Mouse (Mus musculus) spleen, embryonic (tissue): Measurements from ENCODE around the gene Tas1r2.

Experiments used
- CTCF ChIA-PET: fragments of 350-600 bp; sonication (Branson Sonifier 250); formaldehyde crosslinking; loops from one replicate; lab custom pipeline; 2022; lab: Charles Lee

Gene Tas1r2

DNA sequence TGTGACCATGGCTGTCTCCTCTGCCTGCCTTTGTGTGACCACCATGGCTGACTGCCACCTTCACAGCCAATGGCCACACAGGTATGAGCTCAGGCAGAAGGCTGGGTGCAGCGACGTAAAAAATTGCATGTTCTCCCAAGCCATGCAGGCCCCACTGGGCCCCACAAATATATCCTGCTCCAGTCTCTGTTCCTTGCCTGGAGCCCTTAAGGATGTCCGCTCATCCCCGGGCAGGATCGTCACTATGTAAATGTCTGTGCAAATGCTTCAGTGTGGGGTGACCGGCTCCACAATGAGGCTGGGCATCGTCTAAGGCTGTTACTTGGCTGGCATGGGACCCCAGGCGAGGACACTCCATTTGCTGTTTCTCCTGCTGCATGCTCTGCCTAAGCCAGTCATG is at the start of gene Tas1r2:
Gene Tas1r2, plus strand, starts transcription at position 301 of the 400 bp plus-strand sequence.
- CTCF ChIA-PET, result no interaction called here

DNA sequence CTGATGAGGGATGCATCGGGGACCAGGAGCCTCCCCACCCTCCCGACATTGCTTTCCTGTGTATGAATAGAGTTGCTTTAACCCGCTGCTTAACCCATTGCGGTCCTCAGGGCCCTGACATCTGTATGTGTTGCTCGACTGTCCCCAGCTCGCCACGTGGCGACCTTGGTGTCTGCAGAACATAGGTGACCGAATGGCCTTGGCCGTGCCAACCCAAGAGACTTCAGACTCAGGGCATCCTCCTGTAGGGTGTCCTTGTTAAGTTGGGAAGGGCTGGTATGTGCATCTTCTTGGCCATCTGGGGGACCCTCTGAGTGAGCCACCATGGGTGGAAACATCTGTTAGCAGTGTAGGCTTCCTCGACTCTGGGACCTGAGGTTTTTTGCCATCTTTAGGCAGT is 48.1 kb upstream of the Tas1r2 start:
- CTCF ChIA-PET, result no interaction called here

DNA sequence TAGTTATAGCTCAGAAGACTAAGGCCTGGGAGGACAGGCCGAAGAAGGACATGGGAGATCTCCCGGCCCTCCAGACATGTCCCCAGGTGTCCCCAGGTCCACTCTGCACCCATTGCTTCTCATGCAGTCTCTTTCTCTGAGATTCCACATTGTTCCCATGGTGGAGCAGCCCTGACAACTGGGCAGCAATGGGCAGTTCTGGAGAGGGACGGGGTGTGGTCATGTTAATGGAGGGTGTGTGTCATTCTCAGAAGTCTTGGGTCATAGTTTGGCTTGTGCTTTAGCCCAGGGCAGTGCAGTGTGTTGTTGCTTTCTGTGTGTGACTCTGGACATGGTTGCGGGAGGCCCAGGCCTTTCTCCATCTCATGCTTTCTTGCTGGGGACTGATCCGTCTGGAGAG is 46.6 kb upstream of the Tas1r2 start:
- CTCF ChIA-PET, result no interaction called here

DNA sequence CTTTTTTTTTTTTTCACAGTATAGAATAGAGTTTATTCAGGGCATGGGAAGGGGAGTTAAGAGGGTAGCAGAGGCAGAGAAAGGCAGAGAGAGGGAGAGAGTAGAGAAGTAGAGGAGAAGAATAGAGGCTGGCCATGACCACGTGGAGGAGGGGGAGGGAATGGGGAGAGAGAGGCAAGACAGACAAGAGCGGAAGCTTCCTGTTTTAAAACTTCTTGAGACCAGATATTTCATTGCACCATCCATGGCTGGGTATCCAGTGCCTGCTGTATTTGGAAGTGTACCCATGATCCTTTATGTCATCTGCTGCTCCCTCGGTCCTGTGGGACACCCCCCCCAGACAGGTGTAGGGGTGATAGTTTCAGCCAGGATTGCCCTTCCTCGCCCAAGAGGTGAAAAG is 44.4 kb upstream of the Tas1r2 start:
- CTCF ChIA-PET, result no interaction called here

DNA sequence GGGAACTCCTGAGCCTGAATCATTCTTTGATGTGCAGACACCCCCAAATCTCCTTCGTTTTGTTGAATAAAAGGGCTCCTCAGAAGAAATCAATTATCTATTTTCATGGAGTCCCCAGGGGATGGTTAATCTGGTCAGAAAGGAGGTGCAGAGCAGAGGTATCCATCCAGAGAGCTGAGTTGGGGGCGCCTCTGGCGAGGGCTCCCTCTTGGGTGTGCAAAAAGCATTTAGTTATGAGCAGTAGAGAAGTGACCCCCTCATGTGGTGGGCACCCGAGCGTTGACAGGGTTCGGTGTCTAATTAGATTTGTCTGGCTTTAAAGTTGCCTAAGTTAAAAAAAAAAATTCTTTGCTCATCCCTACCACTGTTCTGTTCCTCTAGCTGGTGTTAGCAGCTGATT is 42.4 kb upstream of the Tas1r2 start:
- CTCF ChIA-PET, result interaction anchor here (0.6 to 1.9 kb wide), 6 partner anchors 8 to 949 kb away, joined by 3 to 12 read pairs (median 4); partner anchors contain the start of gene Gm21969

DNA sequence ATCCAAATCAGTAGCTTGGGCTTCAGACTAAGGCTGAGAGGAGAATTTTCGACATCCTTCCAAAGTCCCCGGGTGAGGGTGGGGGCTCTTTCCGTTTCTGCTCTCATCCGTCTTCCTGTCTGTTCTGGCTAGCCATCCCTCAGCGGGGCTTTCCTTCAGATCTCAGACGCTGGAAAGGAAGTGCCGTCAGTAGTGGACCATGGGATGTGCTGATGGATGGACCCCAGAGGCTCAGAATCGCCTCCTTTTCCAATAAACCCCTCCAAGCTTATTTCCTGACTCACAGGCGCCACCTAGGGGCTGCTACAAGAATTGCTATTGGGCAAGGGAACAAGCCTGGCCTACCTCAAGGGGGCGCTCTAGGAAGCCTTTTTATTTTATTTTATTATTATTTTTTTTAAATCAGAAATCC is 41.8 kb upstream of the Tas1r2 start:
- CTCF ChIA-PET, result interaction anchor here (0.6 to 1.9 kb wide), 7 partner anchors 8 to 948 kb away, joined by 3 to 12 read pairs (median 5); partner anchors contain the start of genes Aldh4a1 and Gm21969

DNA sequence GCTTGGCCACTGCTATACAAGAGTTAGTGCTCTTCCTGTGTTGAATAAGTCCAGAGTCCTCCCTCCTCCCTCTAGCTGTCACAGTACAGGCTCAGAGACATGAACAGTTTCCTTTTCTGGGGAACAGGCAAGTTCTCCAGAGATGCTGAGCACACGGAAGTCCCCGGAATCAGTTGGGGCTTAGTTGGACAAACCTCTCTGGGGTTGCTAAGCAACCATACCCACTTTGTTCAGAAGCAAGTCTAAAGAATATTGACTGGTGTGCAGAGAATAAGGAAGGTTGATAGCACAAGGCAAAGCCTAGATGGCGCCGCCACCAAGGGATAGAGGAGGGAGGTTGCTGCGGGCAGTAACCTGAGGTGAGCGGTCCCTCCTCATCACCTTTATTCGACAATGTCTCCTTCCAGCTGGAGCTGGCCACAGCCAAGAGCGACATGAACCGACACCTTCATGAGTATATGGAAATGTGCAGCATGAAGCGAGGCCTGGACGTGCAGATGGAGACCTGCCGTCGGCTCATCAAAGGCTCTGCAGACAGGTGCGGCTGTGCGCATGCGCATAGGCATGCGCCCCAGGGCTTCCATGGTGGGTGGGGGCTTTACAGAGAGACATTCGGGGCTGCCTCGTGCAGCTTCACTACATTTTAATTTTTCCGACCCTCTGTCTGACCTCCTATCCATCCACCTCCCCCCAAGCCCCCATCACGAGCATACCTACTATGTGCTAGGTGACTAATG is 38.6 kb upstream of the Tas1r2 start:
- CTCF ChIA-PET, result interaction anchor here (0.6 kb wide), 1 partner anchor 44 kb away, joined by 4 read pairs; no protein-coding TSS in a partner anchor

DNA sequence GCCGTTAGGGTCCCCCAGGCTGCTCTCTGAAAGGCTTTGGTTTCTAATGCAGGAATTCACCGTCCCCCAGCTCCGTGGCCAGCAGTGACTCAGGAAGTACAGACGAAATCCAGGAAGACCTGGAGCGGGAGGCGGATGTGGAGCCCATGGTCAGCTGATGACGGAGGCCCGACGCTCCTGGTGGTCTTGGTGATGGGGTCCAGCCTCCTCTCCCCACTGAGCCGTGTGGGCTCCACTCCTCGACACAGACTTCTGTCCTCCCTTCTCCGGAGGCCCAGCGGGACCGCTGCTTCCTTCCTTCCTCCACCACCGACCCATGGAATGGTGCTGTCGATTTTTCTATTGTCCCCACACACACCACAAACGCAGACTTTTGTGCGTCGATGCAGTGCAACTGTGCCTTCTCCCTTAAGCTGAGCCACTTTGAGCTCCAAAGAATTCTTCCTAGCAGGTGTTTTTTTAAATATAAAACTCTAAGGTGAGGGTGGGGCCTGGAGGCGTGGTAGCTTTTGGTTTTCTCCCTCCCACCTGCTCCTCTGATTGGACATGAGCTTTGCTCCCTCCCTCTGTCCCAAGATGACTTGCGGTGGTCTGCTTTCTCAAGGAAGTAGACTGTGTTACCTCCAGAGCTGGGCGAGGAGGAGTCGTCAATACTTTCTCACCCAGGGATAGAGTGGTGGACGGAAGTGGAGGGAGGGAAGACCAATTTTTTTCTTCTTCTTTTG is 36.9 kb upstream of the Tas1r2 start:
- CTCF ChIA-PET, result interaction anchor here (0.5 to 1.2 kb wide), 3 partner anchors 14 to 1626 kb away, joined by 4 to 7 read pairs (median 5); partner anchors contain the start of gene Gm21969

DNA sequence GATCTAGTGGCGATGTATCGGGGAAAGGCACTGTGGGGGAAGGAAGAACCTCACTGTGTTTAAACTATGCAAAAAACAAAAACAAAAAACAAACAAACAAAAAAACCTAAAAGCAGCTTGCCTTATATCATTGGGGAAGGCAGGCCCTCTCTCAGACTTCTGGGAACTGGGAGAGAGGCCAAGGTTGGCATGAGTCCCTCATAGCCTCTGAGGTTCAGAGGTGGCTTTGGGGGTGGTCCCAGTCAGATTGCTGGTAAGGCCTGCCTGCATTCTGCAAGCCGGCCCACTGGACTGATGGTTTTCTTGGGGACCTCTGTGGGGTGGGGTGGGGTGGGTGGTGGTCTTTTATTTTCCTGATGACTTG is 36.4 kb upstream of the Tas1r2 start:
- CTCF ChIA-PET, result interaction anchor here (0.5 to 0.6 kb wide), 2 partner anchors 303 to 1627 kb away, joined by 5 to 7 read pairs; no protein-coding TSS in a partner anchor

DNA sequence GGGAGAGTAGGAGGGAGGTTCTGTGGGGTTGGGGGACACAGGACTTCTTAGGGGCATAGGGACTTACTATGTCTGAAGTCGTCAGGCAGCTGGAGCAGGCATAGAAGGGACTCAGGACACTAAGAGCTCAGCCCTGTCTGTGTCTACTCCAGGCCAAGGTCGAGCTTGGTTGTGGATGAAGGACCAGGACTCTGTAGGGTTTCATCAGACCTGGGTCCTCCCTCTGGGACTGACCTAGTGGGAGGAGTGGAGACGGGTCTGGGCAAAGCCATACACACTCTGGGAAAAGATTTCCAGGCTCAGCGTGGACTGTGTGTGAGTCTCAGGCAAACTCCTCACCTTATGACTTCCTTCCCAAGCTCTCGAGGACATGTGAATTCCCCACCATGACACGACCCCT is 33.6 kb upstream of the Tas1r2 start:
- CTCF ChIA-PET, result interaction anchor here (0.7 kb wide), 1 partner anchor 9 kb away, joined by 8 read pairs; no protein-coding TSS in a partner anchor

DNA sequence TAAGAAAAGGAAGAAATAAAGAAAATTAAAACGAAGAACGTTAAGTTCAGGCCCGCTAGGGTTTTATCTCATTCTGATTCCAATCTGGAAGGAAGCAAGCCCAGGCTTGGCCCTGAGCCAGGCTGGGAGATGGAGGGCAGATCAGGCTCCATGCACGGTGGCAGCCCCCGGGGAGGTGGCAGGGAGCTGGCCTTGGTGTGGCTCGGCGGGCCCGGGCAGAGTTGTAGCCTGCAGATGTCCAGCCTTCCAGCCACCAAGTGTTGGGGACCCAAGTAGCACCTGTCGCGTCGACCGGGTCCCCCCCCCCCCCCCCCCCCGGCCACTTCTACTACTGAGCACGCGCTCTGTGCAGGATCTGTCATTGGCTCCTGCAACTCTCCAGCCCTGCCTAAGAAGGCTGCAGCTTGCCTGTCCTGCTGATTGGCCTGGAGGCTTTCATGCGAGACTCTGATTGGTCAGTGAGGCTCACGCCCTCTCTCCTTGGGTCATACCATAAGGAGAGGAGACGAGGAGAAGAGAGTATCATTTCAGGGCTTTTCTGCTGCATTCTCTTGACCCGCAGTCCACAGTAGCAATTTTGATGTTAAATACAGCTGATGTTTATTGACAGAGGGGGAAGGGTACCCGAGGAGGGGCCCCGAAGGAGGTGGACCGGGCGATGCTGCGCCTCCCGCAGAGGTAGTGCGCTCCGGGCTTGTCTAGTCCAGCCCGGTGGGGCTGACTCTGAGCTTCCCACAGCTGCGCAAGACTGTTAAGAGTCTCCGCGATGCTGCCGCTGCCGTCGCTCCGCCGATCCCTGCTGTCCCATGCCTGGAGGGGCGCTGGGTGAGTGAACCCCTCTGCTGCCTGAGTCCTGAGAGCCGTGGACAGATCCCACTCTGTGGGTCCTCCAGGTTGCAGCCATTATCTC is 30.7 kb upstream of the Tas1r2 start, which contains the start of gene Aldh4a1:
Gene Aldh4a1, plus strand, starts transcription at position 494 of the 910 bp plus-strand sequence.
- CTCF ChIA-PET, result interaction anchor here (0.6 to 0.9 kb wide), 2 partner anchors 11 to 61 kb away, joined by 4 to 8 read pairs; no protein-coding TSS in a partner anchor

DNA sequence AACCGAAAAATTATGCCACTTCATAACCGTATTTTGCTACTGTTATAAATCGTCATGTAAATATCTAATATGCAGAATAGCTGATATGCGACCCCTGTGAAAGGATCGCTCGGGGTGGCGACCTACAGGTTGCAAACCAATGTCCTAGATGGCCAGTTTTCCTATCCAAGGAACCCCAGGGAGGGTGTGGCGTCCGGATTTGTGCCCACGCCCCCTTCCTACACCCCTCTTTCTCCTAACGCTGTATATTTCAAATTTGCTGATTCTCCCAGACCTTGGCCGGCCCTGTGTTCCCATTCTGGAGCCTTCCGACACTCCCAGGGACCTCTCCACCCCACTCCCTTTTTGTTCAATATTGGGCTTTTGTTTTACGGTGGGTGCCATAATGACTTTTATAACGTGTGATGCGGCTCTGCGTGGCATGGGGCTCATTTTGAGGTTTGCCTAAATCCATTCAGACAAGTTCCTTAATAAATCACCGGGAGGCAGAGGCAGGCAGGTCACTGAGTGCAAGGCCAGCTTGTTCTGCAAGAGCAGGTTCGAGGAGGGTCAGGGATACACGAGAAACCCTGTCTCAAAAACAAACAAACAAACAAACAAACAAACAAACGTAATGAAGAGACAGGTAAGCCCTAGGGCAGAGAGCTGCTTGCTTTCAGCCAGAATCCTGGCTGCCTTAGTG is 29.8 kb upstream of the Tas1r2 start:
- CTCF ChIA-PET, result interaction anchor here (0.9 kb wide), 1 partner anchor 12 kb away, joined by 8 read pairs; no protein-coding TSS in a partner anchor

DNA sequence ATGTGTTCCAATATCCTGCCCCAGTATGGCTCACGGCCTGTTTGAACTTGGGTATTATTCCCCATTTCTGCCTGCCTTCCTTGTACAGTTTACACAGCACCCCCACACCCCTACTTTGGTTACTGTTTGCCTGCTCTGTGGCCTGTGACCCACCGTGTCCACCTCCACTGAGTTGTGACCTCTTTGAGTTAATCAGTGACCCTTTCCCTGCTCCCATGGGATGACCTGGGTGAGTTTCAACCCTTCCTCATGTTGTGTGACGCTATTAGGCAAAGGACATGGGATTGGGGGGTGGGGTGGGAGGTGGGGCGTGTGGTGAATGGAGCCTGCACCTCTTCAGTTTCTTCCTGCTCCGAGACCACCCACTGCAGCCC is 29.2 kb upstream of the Tas1r2 start:
- CTCF ChIA-PET, result no interaction called here

DNA sequence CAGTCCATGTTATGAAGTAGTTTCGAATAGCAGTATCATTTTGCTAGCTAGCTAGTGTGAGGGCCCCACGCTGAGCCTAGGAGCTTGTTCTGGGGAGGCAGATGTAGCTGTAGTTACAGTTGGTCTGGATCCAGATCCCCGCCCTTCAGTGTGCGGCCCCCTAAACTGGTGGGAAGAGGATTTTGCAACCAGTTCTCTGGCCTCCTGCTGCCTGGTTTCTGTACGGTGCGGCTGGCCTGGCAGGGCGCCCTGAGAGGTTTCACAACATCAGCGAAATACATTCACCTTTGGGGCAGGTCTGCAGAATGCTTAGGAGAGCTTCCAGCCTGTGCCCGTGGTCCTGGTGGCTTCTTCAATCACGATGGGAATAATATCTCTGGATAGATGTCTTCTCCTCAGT is 28.6 kb upstream of the Tas1r2 start:
- CTCF ChIA-PET, result no interaction called here

DNA sequence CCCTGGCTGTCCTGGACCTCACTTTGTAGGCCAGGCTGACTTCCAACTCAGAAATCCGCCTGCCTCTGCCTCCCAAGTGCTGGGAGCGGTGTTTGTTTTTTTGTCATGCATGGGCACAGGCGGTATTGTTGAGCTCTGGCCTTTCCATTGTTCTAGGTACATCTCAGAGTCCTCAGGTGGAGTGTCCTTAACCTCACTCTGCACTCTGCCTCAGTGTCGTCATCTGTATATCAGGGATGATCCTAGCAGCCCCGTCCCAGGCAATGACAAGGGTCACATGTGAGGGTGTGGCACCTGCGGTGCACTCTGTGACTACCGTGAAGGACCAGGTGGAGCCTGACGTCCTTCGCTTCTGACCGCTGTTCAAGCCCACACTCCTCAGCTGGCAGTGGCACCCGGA is 26.0 kb upstream of the Tas1r2 start:
- CTCF ChIA-PET, result interaction anchor here (1.2 kb wide), 1 partner anchor 10 kb away, joined by 3 read pairs; no protein-coding TSS in a partner anchor

DNA sequence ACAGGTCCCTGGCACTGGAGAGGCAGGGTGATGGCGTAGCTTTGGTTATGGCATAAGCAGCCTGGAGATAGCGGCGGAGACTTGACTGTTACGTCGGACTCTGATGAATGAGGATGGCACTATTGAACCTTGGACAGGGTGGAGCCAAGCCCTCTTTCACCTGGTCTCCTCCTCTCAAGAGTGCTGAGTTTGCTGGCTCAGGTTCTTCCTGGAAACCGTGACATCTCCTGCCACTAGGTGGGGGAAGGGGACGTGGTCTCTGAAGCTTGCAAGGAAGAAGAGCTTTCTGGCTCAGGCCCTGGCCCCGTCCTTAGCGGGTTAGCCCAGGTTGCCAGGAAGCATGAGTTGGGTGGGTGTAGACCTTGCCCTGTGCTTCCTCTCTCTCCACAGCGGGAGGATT is 23.2 kb upstream of the Tas1r2 start:
- CTCF ChIA-PET, result no interaction called here

DNA sequence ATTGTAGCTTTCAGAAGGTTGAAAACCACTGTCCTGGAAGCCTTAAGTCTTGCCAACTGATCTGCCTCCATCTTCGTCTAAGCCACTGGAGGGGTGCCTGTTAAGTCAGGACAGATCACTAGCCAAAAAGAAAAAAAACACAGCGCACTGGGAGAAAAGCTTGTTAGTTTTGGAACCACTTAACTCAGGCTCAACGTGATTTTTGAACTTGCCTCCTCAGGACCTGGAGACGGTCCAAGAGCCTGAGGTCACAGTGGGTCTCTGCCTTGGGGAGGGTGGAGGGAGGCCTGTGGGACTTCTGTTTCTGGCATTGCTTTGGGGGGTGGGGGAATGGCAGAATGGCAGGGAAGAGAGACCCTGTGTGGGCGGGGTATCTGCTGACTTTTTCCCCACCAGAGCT is 22.2 kb upstream of the Tas1r2 start:
- CTCF ChIA-PET, result no interaction called here

DNA sequence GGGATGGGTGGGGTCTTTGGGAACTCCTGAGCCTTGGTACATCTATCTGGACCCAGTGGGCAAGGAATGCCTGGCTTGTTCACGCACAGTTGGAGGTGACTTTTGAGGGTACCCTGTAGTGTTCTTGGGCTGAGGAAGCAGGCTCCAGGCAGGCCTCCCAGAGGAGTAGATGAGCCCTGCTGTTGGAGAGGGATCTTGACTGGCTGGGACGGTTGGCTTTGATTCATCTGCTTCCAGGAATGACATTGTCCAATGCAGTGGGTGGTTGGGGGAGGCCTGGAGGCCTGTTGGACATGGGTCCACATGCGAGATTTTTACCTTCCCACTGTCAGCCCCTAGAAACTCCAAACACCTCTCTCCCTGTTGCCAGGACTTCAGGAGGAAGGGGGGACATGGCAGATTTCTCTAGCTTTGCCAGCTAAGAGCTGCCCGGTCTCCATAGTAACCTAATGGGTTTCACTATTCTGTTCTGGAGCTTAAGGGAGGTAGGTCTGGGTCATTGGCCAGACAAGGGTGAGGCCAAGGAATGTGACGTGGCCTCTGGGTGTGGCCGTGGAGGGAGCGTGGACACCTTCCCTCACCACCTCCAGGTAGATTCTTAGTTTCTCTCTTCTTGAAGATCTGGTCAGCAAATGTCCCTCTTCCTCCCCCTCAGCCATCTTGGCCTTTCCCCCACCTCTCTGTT is 21.6 kb upstream of the Tas1r2 start:
- CTCF ChIA-PET, result no interaction called here

DNA sequence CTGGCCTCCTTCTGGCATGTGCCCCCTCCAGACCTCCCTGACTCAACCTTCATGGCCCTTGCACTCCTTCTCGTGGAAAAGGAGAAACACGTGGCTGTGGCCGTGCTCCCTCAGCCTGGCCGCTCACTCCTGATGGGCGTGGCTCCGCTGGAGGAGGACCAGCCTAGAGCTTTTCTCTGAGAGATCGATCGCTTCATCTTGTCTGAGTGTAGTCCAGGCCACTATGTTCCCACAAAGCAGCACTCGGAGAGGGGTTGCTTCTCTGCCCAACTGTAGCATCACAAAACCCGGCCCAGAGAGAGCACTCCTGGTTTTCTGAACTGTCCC is 21.1 kb upstream of the Tas1r2 start:
- CTCF ChIA-PET, result no interaction called here

DNA sequence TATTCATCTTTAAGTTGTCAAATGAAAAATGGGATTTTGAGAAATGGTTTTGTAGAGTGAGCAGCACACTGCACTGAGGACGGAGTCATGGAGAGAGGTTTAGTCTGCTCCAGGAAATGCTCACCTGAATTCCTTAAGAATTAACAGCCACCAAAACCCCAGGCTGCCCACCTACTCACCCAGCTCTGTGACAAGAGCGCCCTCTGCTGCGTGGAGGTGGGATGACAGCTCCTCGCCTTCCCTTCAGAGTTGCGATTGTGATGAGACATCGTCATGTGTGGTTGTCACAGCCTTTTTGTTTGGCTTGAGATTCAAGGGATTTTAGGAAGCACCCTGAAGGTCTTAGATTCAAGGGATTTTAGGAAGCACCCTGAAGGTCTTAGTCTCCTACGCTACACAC is 17.0 kb upstream of the Tas1r2 start:
- CTCF ChIA-PET, result interaction anchor here (0.9 kb wide), 1 partner anchor 25 kb away, joined by 5 read pairs; no protein-coding TSS in a partner anchor
